Mouse (Mus musculus): ENCODE measurements at regions not wholly inside any gene's neighbourhood (a gene's known extent, or its start where the extent isn't known, plus 50 kb on each side); places are given as distances from the start of the nearest gene placed in this dataset.

- Histone ChIP-seq H3K79me2 (ENCODE audit: control insufficient read depth, insufficient read depth, low read length) (no peaks in the 10 kb centered on the region), H3K4me1 (ENCODE audit: control insufficient read depth, insufficient read depth, low read length) (no peaks in the 10 kb centered on the region), H3K36me3 (ENCODE audit: control insufficient read depth, insufficient read depth, low read length) (no peaks in the 10 kb centered on the region), H3K27ac (replicated peaks; ENCODE audit: insufficient read depth, low read depth, low read length) (no peak overlapping the region), H3K4me3 (ENCODE audit: insufficient read depth, low read depth, low read length) (no peak overlapping the region), H3K27me3 (ENCODE audit: control insufficient read depth, insufficient read depth, low read length) (no peaks in the 10 kb centered on the region), H3K9ac (ENCODE audit: low read depth, low read length) (no peak overlapping the region)
- TF ChIP-seq CTCF (IDR thresholded peaks at IDR 0.05; ENCODE audit: low read depth, low read length) (no peak), POLR2A (IDR thresholded peaks at IDR 0.05; ENCODE audit: extremely low read depth, insufficient read depth, low read length) (no peak)
- 77% methylated on average over 6 of the region's 6 CpGs for WGBS
- DNase-seq (ENCODE audit: extremely low read depth, low read depth, low spot score), result no peak
Measured at GRCm38 (mm10) chr2:179318046-179318445, 124.2 kb upstream of the Cdh4 start.

DNA sequence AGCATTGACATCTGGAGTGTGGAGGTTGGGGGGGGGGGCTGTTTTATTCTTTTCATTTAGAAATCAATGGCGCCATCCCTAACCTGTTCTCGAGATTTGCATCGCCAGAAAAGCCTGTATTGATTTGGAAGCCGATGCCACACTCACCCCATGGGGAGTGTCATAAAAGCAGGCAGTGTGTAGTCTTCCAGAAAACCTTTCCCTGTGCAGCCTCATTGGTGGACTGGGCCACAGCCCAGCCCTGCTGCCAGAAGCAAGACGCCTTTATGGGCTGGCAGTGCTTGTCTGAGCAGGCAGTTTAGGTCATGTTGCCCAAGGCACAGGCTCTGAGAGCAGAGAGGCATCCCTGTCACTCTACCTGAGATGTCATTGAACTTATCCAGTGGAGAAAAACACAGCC lies 117.0 kb upstream of the Cdh4 start:
- no peak for DNase-seq (ENCODE audit: extremely low read depth, low read depth, low spot score)
- TF ChIP-seq CTCF (IDR thresholded peaks at IDR 0.05; ENCODE audit: low read depth, low read length) (no peak), POLR2A (IDR thresholded peaks at IDR 0.05; ENCODE audit: extremely low read depth, insufficient read depth, low read length) (no peak)
- WGBS, result 74% methylated on average over 5 of the region's 5 CpGs

GRCm38 (mm10) chr2:179332872-179333489 lies 109.2 kb upstream of the Cdh4 start:
- H3K4me3 ChIP-seq (ENCODE audit: insufficient read depth, low read depth, low read length), result no peak overlapping the region
- no peaks in the 10 kb centered on the region for H3K36me3 ChIP-seq (ENCODE audit: control insufficient read depth, insufficient read depth, low read length)
- H3K27me3 ChIP-seq (ENCODE audit: control insufficient read depth, insufficient read depth, low read length), result no peaks in the 10 kb centered on the region
- whole genome bisulfite sequencing, result 72% methylated on average over 5 of the region's 5 CpGs
- no peak for DNase-seq (ENCODE audit: extremely low read depth, low read depth, low spot score)
- H3K4me1 ChIP-seq (ENCODE audit: control insufficient read depth, insufficient read depth, low read length), result no peaks in the 10 kb centered on the region
- no peak for TF ChIP-seq POLR2A (IDR thresholded peaks at IDR 0.05; ENCODE audit: extremely low read depth, insufficient read depth, low read length)
- no peak overlapping the region for H3K9ac ChIP-seq (ENCODE audit: low read depth, low read length)
- H3K27ac ChIP-seq (replicated peaks; ENCODE audit: insufficient read depth, low read depth, low read length), result no peak overlapping the region
- H3K79me2 ChIP-seq (ENCODE audit: control insufficient read depth, insufficient read depth, low read length), result no peaks in the 10 kb centered on the region

More for the DNA sequence above, 117.0 kb upstream of the Cdh4 start:
- Histone ChIP-seq H3K79me2 (ENCODE audit: control insufficient read depth, insufficient read depth, low read length) (no peaks in the 10 kb centered on the region), H3K27me3 (ENCODE audit: control insufficient read depth, insufficient read depth, low read length) (no peaks in the 10 kb centered on the region), H3K27ac (replicated peaks; ENCODE audit: insufficient read depth, low read depth, low read length) (no peak overlapping the region), H3K4me3 (ENCODE audit: insufficient read depth, low read depth, low read length) (no peak overlapping the region), H3K36me3 (ENCODE audit: control insufficient read depth, insufficient read depth, low read length) (no peaks in the 10 kb centered on the region), H3K4me1 (ENCODE audit: control insufficient read depth, insufficient read depth, low read length) (no peaks in the 10 kb centered on the region), H3K9ac (ENCODE audit: low read depth, low read length) (no peak overlapping the region)

- no peak for TF ChIP-seq POLR2A (IDR thresholded peaks at IDR 0.05; ENCODE audit: extremely low read depth, insufficient read depth, low read length)
- TF ChIP-seq CTCF (IDR thresholded peaks at IDR 0.05; ENCODE audit: low read depth, low read length), result no peak
- no peak for DNase-seq (ENCODE audit: extremely low read depth, low read depth, low spot score)
- Histone ChIP-seq H3K79me2 (ENCODE audit: control insufficient read depth, insufficient read depth, low read length) (no peaks in the 10 kb centered on the region), H3K4me1 (ENCODE audit: control insufficient read depth, insufficient read depth, low read length) (no peaks in the 10 kb centered on the region), H3K9ac (ENCODE audit: low read depth, low read length) (no peak overlapping the region), H3K36me3 (ENCODE audit: control insufficient read depth, insufficient read depth, low read length) (no peaks in the 10 kb centered on the region), H3K27me3 (ENCODE audit: control insufficient read depth, insufficient read depth, low read length) (no peaks in the 10 kb centered on the region), H3K27ac (replicated peaks; ENCODE audit: insufficient read depth, low read depth, low read length) (no peak overlapping the region), H3K4me3 (ENCODE audit: insufficient read depth, low read depth, low read length) (no peak overlapping the region)
- WGBS, result 86% methylated on average over 5 of the region's 5 CpGs
Measured at GRCm38 (mm10) chr2:179333587-179333986, 108.6 kb upstream of the Cdh4 start.

- no peaks in the 10 kb centered on the region for H3K27me3 ChIP-seq (ENCODE audit: control insufficient read depth, insufficient read depth, low read length)
- no peak overlapping the region for H3K27ac ChIP-seq (replicated peaks; ENCODE audit: insufficient read depth, low read depth, low read length)
- WGBS, result 19% methylated on average over 1 of the region's 1 CpGs
- no peak for DNase-seq (ENCODE audit: extremely low read depth, low read depth, low spot score)
- no peaks in the 10 kb centered on the region for H3K79me2 ChIP-seq (ENCODE audit: control insufficient read depth, insufficient read depth, low read length)
- no peaks in the 10 kb centered on the region for H3K36me3 ChIP-seq (ENCODE audit: control insufficient read depth, insufficient read depth, low read length)
- no peak overlapping the region for H3K4me3 ChIP-seq (ENCODE audit: insufficient read depth, low read depth, low read length)
- H3K9ac ChIP-seq (ENCODE audit: low read depth, low read length), result no peak overlapping the region
- H3K4me1 ChIP-seq (ENCODE audit: control insufficient read depth, insufficient read depth, low read length), result no peaks in the 10 kb centered on the region
- TF ChIP-seq POLR2A (IDR thresholded peaks at IDR 0.05; ENCODE audit: extremely low read depth, insufficient read depth, low read length), result no peak
- no peak for TF ChIP-seq CTCF (IDR thresholded peaks at IDR 0.05; ENCODE audit: low read depth, low read length)
Measured at GRCm38 (mm10) chr2:179336235-179336634, 106.0 kb upstream of the Cdh4 start.

DNA sequence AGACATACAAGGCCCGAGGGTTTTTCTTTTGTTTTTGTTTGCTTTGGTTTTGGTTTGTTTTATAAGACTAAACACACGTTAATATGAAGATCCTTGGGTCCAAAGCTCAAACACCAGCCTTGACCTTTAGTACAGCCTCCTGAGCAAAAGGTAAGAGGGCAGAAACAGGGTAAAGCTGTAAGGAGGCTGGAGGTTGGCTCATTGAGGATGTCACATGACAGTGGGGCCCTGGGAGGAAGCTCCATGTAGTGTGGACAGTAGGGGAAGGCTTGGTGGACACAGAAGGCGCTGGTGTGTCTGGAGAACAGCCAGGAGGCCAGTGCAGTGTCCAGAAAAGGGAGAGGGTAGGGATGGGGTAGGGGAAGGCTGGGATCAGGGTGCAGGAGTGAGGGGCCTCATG lies 89.6 kb upstream of the Cdh4 start:
- 41% methylated on average over 3 of the region's 3 CpGs for WGBS
- H3K36me3 ChIP-seq (ENCODE audit: control insufficient read depth, insufficient read depth, low read length), result no peaks in the 10 kb centered on the region
- no peak overlapping the region for H3K9ac ChIP-seq (ENCODE audit: low read depth, low read length)
- no peak overlapping the region for H3K27ac ChIP-seq (replicated peaks; ENCODE audit: insufficient read depth, low read depth, low read length)
- DNase-seq (ENCODE audit: extremely low read depth, low read depth, low spot score), result peak; percentile 2
- no peak overlapping the region for H3K4me3 ChIP-seq (ENCODE audit: insufficient read depth, low read depth, low read length)
- TF ChIP-seq CTCF (IDR thresholded peaks at IDR 0.05; ENCODE audit: low read depth, low read length) (no peak), POLR2A (IDR thresholded peaks at IDR 0.05; ENCODE audit: extremely low read depth, insufficient read depth, low read length) (no peak)
- H3K4me1 ChIP-seq (ENCODE audit: control insufficient read depth, insufficient read depth, low read length), result no peaks in the 10 kb centered on the region
- no peaks in the 10 kb centered on the region for H3K27me3 ChIP-seq (ENCODE audit: control insufficient read depth, insufficient read depth, low read length)
- no peaks in the 10 kb centered on the region for H3K79me2 ChIP-seq (ENCODE audit: control insufficient read depth, insufficient read depth, low read length)

Measured in liver, adult 2 months (tissue).